Mouse (Mus musculus): ENCODE data around the gene Spn.

- TF ChIP-seq CTCF (IDR thresholded peaks at IDR 0.05) (no peak), POLR2A (IDR thresholded peaks at IDR 0.05; ENCODE audit: insufficient read depth, low read depth, low read length) (no peak)
Observed at GRCm38 (mm10) chr7:127082271-127082670, 55.4 kb downstream of the Spn start.

Data from heart, adult 2 months (tissue).